Mouse (Mus musculus): Measurements from ENCODE around the gene Itpr3. TPM values are rescaled to one million over a fixed set of nuclear protein-coding genes. Genes with fewer than 3 reads are reported as not detected.
A peak's percentile ranks its signal among the peaks of the same experiment; 100 is the strongest.

Itpr3 gene
- total RNA-seq, 1 experiment = 44.1 TPM

GRCm38 (mm10) chr17:27038335-27039050 is 18.6 kb upstream of the Itpr3 start:
- no peaks in the 10 kb centered on the region; the same call in 1 of the 2 replicates for H3K36me3 ChIP-seq (ENCODE audit: control insufficient read depth, insufficient read depth, low read length, poor library complexity, severe bottlenecking)
- in situ Hi-C loops (cut with MboI; ENCODE audit: low sequenced_read_pairs in 2 of 2, unreplicated experiment in 2 of 2) = no loop called here
- no peak for DNase-seq (ENCODE audit: low read depth, low spot score)
- TF ChIP-seq ZC3H11A (IDR thresholded peaks at IDR 0.05; ENCODE audit: borderline replicate concordance, low read depth, low read length) (no peak), HCFC1 (IDR thresholded peaks at IDR 0.05; ENCODE audit: borderline replicate concordance, insufficient read depth, low read length) (no peak), ZNF384 (IDR thresholded peaks at IDR 0.05; ENCODE audit: low read depth, low read length) (no peak), MAFK (IDR thresholded peaks at IDR 0.05; ENCODE audit: insufficient read depth, low read depth, low read length) (no peak), CHD2 (IDR thresholded peaks at IDR 0.05; ENCODE audit: low read depth, low read length) (no peak)
- peak overlapping the region; percentile 83 for H3K9ac ChIP-seq (ENCODE audit: insufficient read depth, low read depth, low read length, poor library complexity, severe bottlenecking)
- H3K9me3 ChIP-seq (ENCODE audit: control insufficient read depth, insufficient read depth, low read depth, low read length) = no peaks in the 10 kb centered on the region
- H3K27ac ChIP-seq (ENCODE audit: insufficient read depth, low read depth, low read length, poor library complexity, severe bottlenecking) = peak overlapping the region; percentile 96
- H3K4me3 ChIP-seq (ENCODE audit: insufficient read depth in 1 of 2, low read depth in 1 of 2, low read length in 2 of 2, poor library complexity in 1 of 2, severe bottlenecking in 1 of 2) = peak overlapping the region; percentile 56 to 65
- H3K4me1 ChIP-seq (ENCODE audit: control insufficient read depth in 2 of 2, insufficient read depth in 2 of 2, low read length in 2 of 2, poor library complexity in 1 of 2) = peaks cover 7 to 37% of the 10 kb centered on the region in 2 experiments; a peak in 3 of 4 replicates

GRCm38 (mm10) chr17:27039432-27040102 is 17.5 kb upstream of the Itpr3 start:
- peak overlapping the region; percentile 83 for H3K9ac ChIP-seq (ENCODE audit: insufficient read depth, low read depth, low read length, poor library complexity, severe bottlenecking)
- TF ChIP-seq CHD2 (IDR thresholded peaks at IDR 0.05; ENCODE audit: low read depth, low read length) (no peak), ZNF384 (IDR thresholded peaks at IDR 0.05; ENCODE audit: low read depth, low read length) (peak; percentile 68)
- peak overlapping the region; percentile 56 to 65; a peak in 3 of 4 replicates for H3K4me3 ChIP-seq (ENCODE audit: insufficient read depth in 1 of 2, low read depth in 1 of 2, low read length in 2 of 2, poor library complexity in 1 of 2, severe bottlenecking in 1 of 2)
- peaks cover 7 to 39% of the 10 kb centered on the region in 2 experiments; a peak in 3 of 4 replicates for H3K4me1 ChIP-seq (ENCODE audit: control insufficient read depth in 2 of 2, insufficient read depth in 2 of 2, low read length in 2 of 2, poor library complexity in 1 of 2)
- DNase-seq (ENCODE audit: low read depth, low spot score) = no peak
- no peaks in the 10 kb centered on the region; the same call in 1 of the 2 replicates for H3K36me3 ChIP-seq (ENCODE audit: control insufficient read depth, insufficient read depth, low read length, poor library complexity, severe bottlenecking)
- in situ Hi-C loops (cut with MboI; ENCODE audit: low sequenced_read_pairs in 2 of 2, unreplicated experiment in 2 of 2) = no loop called here
- peak overlapping the region; percentile 96 for H3K27ac ChIP-seq (ENCODE audit: insufficient read depth, low read depth, low read length, poor library complexity, severe bottlenecking)
- H3K9me3 ChIP-seq (ENCODE audit: control insufficient read depth, insufficient read depth, low read depth, low read length) = no peaks in the 10 kb centered on the region

GRCm38 (mm10) chr17:27040304-27041045 is 16.6 kb upstream of the Itpr3 start:
- Histone ChIP-seq H3K4me1 (ENCODE audit: control insufficient read depth in 2 of 2, insufficient read depth in 2 of 2, low read length in 2 of 2, poor library complexity in 1 of 2) (peaks cover 7 to 41% of the 10 kb centered on the region in 2 experiments; a peak in 3 of 4 replicates), H3K9ac (ENCODE audit: insufficient read depth, low read depth, low read length, poor library complexity, severe bottlenecking) (peak overlapping the region; percentile 75), H3K36me3 (ENCODE audit: control insufficient read depth, insufficient read depth, low read length, poor library complexity, severe bottlenecking) (no peaks in the 10 kb centered on the region), H3K27ac (ENCODE audit: insufficient read depth, low read depth, low read length, poor library complexity, severe bottlenecking) (peak overlapping the region; percentile 96), H3K9me3 (ENCODE audit: control insufficient read depth, insufficient read depth, low read depth, low read length) (no peaks in the 10 kb centered on the region), H3K4me3 (ENCODE audit: insufficient read depth in 1 of 2, low read depth in 1 of 2, low read length in 2 of 2, poor library complexity in 1 of 2, severe bottlenecking in 1 of 2) (peak overlapping the region; percentile 24 to 65)
- TF ChIP-seq HCFC1 (IDR thresholded peaks at IDR 0.05; ENCODE audit: borderline replicate concordance, insufficient read depth, low read length) (no peak), CHD2 (IDR thresholded peaks at IDR 0.05; ENCODE audit: low read depth, low read length) (peak; percentile 42; the same call in 1 of the 2 replicates)
- in situ Hi-C loops (cut with MboI; ENCODE audit: low sequenced_read_pairs in 2 of 2, unreplicated experiment in 2 of 2) = no loop called here
- DNase-seq (ENCODE audit: low read depth, low spot score) = no peak

GRCm38 (mm10) chr17:27041046-27041786 is 15.9 kb upstream of the Itpr3 start:
- peak; percentile 42; the same call in 1 of the 2 replicates for TF ChIP-seq HCFC1 (IDR thresholded peaks at IDR 0.05; ENCODE audit: borderline replicate concordance, insufficient read depth, low read length)
- no peak for TF ChIP-seq ZC3H11A (IDR thresholded peaks at IDR 0.05; ENCODE audit: borderline replicate concordance, low read depth, low read length)
- TF ChIP-seq CHD2 (IDR thresholded peaks at IDR 0.05; ENCODE audit: low read depth, low read length) = 0 out of 2 replicates have a peak, but pooled peaks have one; percentile 41
- Histone ChIP-seq H3K9ac (ENCODE audit: insufficient read depth, low read depth, low read length, poor library complexity, severe bottlenecking) (peak overlapping the region; percentile 75), H3K9me3 (ENCODE audit: control insufficient read depth, insufficient read depth, low read depth, low read length) (no peaks in the 10 kb centered on the region), H3K4me1 (ENCODE audit: control insufficient read depth in 2 of 2, insufficient read depth in 2 of 2, low read length in 2 of 2, poor library complexity in 1 of 2) (peaks cover 7 to 40% of the 10 kb centered on the region in 2 experiments; a peak in 3 of 4 replicates), H3K4me3 (ENCODE audit: insufficient read depth in 1 of 2, low read depth in 1 of 2, low read length in 2 of 2, poor library complexity in 1 of 2, severe bottlenecking in 1 of 2) (peak overlapping the region in 1 of 2 experiments; percentile 65; a peak in 3 of 4 replicates), H3K27ac (ENCODE audit: insufficient read depth, low read depth, low read length, poor library complexity, severe bottlenecking) (peak overlapping the region; percentile 96), H3K36me3 (ENCODE audit: control insufficient read depth, insufficient read depth, low read length, poor library complexity, severe bottlenecking) (no peaks in the 10 kb centered on the region)
- in situ Hi-C loops (cut with MboI; ENCODE audit: low sequenced_read_pairs in 2 of 2, unreplicated experiment in 2 of 2) = no loop called here
- peak; percentile 88 for DNase-seq (ENCODE audit: low read depth, low spot score)

Measured in ES-E14 (cell line).